Mouse (Mus musculus): ENCODE results near the gene Ndrg2. TPM values are rescaled to one million over a fixed set of nuclear protein-coding genes. Genes with fewer than 3 reads are reported as not detected.
A peak's percentile ranks its signal among the peaks of the same experiment; 100 is the strongest.
"Not testable (repeated sequence)": the region's sequence is repeated elsewhere in the genome, so short reads cannot be mapped to it uniquely, and the experiment has no call there.

Gene Ndrg2
- total RNA-seq, 2 experiments from 2014 or later = 712 to 721 TPM

GRCm38 (mm10) chr14:51884598-51885331 lies 29.2 kb downstream of the Ndrg2 start, which contains the start of gene Mettl17:
TSS of gene Mettl17 (plus strand) at chr14:51884842.
- intact Hi-C loops (cut with DNase I) = loop anchor here (10.0 kb wide), 3 partner anchors 50 to 420 kb away; partner anchors contain the start of genes Mettl3 and Supt16

GRCm38 (mm10) chr14:51884031-51884544 lies 29.9 kb downstream of the Ndrg2 start:
- intact Hi-C loops (cut with DNase I) = loop anchor here (10.0 kb wide), 3 partner anchors 51 to 421 kb away; partner anchors contain the start of genes Mettl3 and Supt16
- peak in 1 of 2 experiments; percentile 25 for DNase-seq

More at GRCm38 (mm10) chr14:51884598-51885331, 29.2 kb downstream of the Ndrg2 start, which contains the start of gene Mettl17:
- DNase-seq = peak; percentile 96

GRCm38 (mm10) chr14:51883527-51884030 lies 30.4 kb downstream of the Ndrg2 start:
- intact Hi-C loops (cut with DNase I) = loop anchor here (10.0 kb wide), 3 partner anchors 51 to 421 kb away; partner anchors contain the start of genes Mettl3 and Supt16
- DNase-seq = peak; percentile 81 to 86

- no peak for DNase-seq
- intact Hi-C loops (cut with DNase I) = no loop called here
Observed at GRCm38 (mm10) chr14:51877517-51877916, 36.4 kb downstream of the Ndrg2 start.

- no peak for DNase-seq
- intact Hi-C loops (cut with DNase I) = no loop called here
Observed at GRCm38 (mm10) chr14:51871741-51872140, 42.2 kb downstream of the Ndrg2 start.

- DNase-seq = no peak
- intact Hi-C loops (cut with DNase I) = no loop called here
Observed at GRCm38 (mm10) chr14:51870756-51871155, 43.2 kb downstream of the Ndrg2 start.

GRCm38 (mm10) chr14:51863603-51864002 lies 50.4 kb downstream of the Ndrg2 start:
- intact Hi-C loops (cut with DNase I) = not testable (repeated sequence)
- DNase-seq = peak; percentile 10 to 18

GRCm38 (mm10) chr14:51855280-51855679 lies 58.7 kb downstream of the Ndrg2 start:
- intact Hi-C loops (cut with DNase I); DNase-seq: not testable (repeated sequence)

Other genes starting within 250 kb of the Ndrg2 start
- gene Gm17079, start 218.7 kb downstream of the Ndrg2 start, total RNA-seq (2021) = not detected
- gene Gm5800, start 197.0 kb downstream of the Ndrg2 start, total RNA-seq (2021) = not detected
- gene Ang4, start 140.6 kb downstream of the Ndrg2 start, total RNA-seq (2021) = not detected
- not detected for gene AY358078, start 114.1 kb downstream of the Ndrg2 start, total RNA-seq (2021)
- not detected for gene Ear6, start 60.5 kb downstream of the Ndrg2 start, total RNA-seq (2021)
- 10 to 100 TPM; 19.2 to 28.5 TPM for gene Mettl17, start 29.3 kb downstream of the Ndrg2 start, total RNA-seq (2021)
- under 1 TPM; 0.12 to 0.29 TPM for gene Slc39a2, start 21.3 kb downstream of the Ndrg2 start, total RNA-seq (2021)
- not detected for gene Tppp2, start 4.3 kb upstream of the Ndrg2 start, total RNA-seq (2021)
- gene Rnase13, start 8.6 kb upstream of the Ndrg2 start, total RNA-seq (2021) = not detected
- 10 to 100 TPM; 52.7 to 57.9 TPM for gene Arhgef40, start 70.6 kb upstream of the Ndrg2 start, total RNA-seq (2021)
- gene Tmem253, start 101.5 kb upstream of the Ndrg2 start, total RNA-seq (2021) = 1 to 10 TPM in 1 of 2 experiments, under 1 TPM in 1; 0.82 to 1.7 TPM
- 10 to 100 TPM; 33.8 to 38.0 TPM for gene Zfp219, start 106.6 kb upstream of the Ndrg2 start, total RNA-seq (2021)
- not detected for gene Olfr221, start 128.3 kb upstream of the Ndrg2 start, total RNA-seq (2021)
- 100 to 1,000 TPM; 145 to 165 TPM for gene Hnrnpc, start 189.9 kb upstream of the Ndrg2 start, total RNA-seq (2021)
- gene Rpgrip1, start 196.5 kb upstream of the Ndrg2 start, total RNA-seq (2021) = under 1 TPM; 0.45 to 0.97 TPM

Measured in heart, postnatal 10 days (tissue).